Mouse (Mus musculus) olfactory bulb, adult 2 months (tissue): ENCODE measurements around the gene Olfr1344.

Experiments used
- CTCF ChIP-seq: fragments of 200-500 bp; IDR thresholded peaks from 2 replicates; pipeline ENCODE4 v1.5.1; 2012; ENCODE audit warnings: low read depth, mild to moderate bottlenecking, low read length, moderate library complexity; ENCODE audit not compliant: insufficient read depth
- POLR2A ChIP-seq: fragments of 200-500 bp; IDR thresholded peaks from 2 replicates; pipeline ENCODE4 v1.6.1; 2012; ENCODE audit warnings: mild to moderate bottlenecking, low read depth, low read length, moderate library complexity; ENCODE audit not compliant: insufficient read depth

DNA sequence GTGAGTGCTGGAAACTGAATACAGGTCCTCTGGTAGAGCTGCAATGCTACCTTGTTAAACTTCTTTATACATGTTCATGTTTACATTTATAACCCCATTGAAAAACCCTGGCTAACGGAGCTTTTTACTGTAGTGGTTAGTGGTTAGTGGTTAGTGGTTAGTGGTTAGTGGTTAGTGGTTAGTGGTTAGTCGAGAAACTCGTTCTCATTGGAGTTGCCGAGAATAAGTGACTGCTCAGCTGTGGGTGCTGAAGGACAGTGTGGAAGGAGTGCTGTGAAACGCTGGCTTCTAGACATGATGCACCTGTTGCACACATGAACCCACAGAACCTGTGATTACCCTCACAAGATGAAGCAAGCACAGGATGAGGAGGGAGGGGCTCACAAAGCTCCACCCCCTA lies 9.3 kb downstream of the Olfr1344 start:
- TF ChIP-seq POLR2A (no peak), CTCF (no peak)
